Mouse (Mus musculus) lung, embryonic 14.5 days (tissue): ENCODE results near the gene Dao. TPM values are rescaled to one million over a fixed set of nuclear protein-coding genes. Genes with fewer than 3 reads are reported as not detected.

Experiments used
- ATAC-seq: fragments of 200-750 bp; cut with Nextera tagmentation; 2 replicates; pipeline ENCODE4 v1.8.0; 2017; ENCODE audit warnings: mild to moderate bottlenecking, moderate TSS enrichment, moderate library complexity; ENCODE audit not compliant: insufficient read depth
- DNase-seq: peaks from one replicate; pipeline ENCODE4 v3.0.0-alpha.2; 2015
- H3K27ac ChIP-seq: fragments of 300-500 bp; sonication (generic); 2 replicates; pipeline ENCODE4 v1.5.1; 2014; ENCODE audit warnings: low read depth, mild to moderate bottlenecking, moderate library complexity
- H3K27me3 ChIP-seq: fragments of 300-500 bp; sonication (generic); 2 replicates; pipeline ENCODE4 v1.6.1; 2014; ENCODE audit warnings: low read length, control low read depth; ENCODE audit not compliant: insufficient read depth
- H3K36me3 ChIP-seq: fragments of 300-500 bp; sonication (generic); 2 replicates; pipeline ENCODE4 v1.6.1; 2014; ENCODE audit warnings: control low read depth; ENCODE audit not compliant: insufficient read depth
- H3K4me1 ChIP-seq: fragments of 300-500 bp; sonication (generic); 2 replicates; pipeline ENCODE4 v1.6.1; 2014; ENCODE audit warnings: antibody characterized with exemption, control low read depth; ENCODE audit not compliant: insufficient read depth
- H3K4me2 ChIP-seq: fragments of 300-500 bp; sonication (generic); 2 replicates; pipeline ENCODE4 v1.6.1; 2014; ENCODE audit warnings: mild to moderate bottlenecking
- H3K4me3 ChIP-seq: fragments of 300-500 bp; sonication (generic); 2 replicates; pipeline ENCODE4 v1.5.1; 2014; ENCODE audit warnings: low read depth, low read length
- H3K9ac ChIP-seq: fragments of 300-500 bp; sonication (generic); 2 replicates; pipeline ENCODE4 v1.6.1; 2014
- H3K9me3 ChIP-seq: fragments of 300-500 bp; sonication (generic); 2 replicates; pipeline ENCODE4 v1.6.1; 2016; ENCODE audit warnings: low read depth, low read length, control low read depth
- CTCF ChIP-seq: IDR thresholded peaks from 2 replicates; pipeline ENCODE4 v1.5.1; 2016; ENCODE audit warnings: antibody characterized with exemption, low read depth
- whole genome bisulfite sequencing: fragments of 180-500 bp; shearing (Covaris S2); extraction: QIAGEN DNeasy Blood & Tissue Kit; methylation state at CpG from one replicate; pipeline ENCODE4 v1.1.7; 2014; 5-methylcytosine and 5-hydroxymethylcytosine counted together
- polyA plus RNA-seq: library from polyadenylated mRNA; unstranded; fragments of >200 nt; fragmentation: Nextera tagmentation; extraction: Ambion mirVana; gene quantifications from 2 replicates; pipeline ENCODE4 v1.2.1, GENCODE M21; 2014

Dao gene
- not detected in 2 replicates for polyA plus RNA-seq

DNA sequence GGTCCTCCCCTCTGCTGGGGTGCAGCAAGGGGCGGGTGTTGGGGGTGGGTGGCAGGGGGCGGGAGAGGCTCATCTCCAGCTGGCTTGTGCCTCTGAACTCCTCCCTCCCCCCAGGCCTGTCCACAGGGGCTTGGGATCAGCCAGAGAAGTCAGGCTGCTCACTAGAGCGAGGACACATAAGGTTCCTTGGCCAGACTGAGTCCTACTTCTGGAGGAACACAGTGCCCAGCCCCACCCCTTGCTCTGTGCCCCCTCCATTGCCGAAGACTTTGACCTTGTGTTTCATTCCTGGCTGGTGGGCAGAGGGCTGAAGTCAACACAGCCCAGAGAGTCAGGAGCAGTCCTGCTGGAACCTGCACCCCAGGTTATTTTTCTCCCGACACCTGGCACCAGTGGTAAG, at the start of gene Dao:
Dao (plus strand) TSS at position 162 of the 400 bp plus-strand sequence.
- Histone ChIP-seq H3K36me3 (no peaks in the 10 kb centered on the region), H3K4me1 (no peaks in the 10 kb centered on the region), H3K27ac (no peak within 1 kb of the TSS), H3K4me2 (no peak within 1 kb of the TSS), H3K27me3 (no peaks in the 10 kb centered on the region), H3K9ac (no peak within 1 kb of the TSS), H3K4me3 (no peak within 1 kb of the TSS), H3K9me3 (no peaks in the 10 kb centered on the region)
- 48% methylated on average over 5 of the region's 5 CpGs for WGBS
- no peak for TF ChIP-seq CTCF
- ATAC-seq: no peak
- DNase-seq: no peak

DNA sequence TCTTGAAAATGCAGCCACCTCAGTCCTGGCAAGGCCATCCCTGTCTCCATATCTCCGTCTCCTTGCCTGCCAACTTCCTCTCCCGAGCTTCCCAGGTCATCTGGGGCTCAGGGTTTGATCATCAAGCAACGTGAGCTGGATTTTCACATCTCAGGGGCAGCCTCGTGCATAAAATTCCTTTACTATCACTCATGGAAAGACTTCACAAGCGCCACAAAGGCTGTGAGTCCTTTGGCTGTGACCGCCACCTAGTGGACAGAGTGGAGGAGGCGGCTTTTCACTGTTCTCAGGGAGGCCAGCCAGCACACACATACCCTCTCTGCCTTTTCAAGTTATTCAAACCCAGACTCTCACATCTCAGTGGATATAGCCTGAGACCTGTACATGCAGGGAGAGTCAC, 49.1 kb upstream of the Dao start:
- H3K9me3 ChIP-seq: no peaks in the 10 kb centered on the region

DNA sequence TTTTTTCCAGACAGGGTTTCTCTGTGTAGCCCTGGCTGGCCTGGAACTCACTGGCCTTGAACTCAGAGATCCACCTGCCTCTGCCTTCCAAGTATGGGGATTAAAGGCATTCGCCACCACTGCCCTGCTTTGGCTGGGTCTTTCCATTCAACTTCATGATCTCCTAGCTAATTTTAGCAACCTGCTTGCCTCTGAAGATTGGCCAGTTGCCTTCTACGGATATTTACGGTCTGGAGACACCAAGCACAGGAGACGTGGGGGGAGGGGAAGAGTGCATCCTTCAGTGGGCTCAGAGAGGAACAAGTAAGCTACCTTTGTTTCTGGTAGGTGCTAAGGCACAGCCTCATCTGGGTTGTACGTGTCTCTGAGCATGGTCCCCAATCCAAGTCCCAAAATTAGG, 48.2 kb upstream of the Dao start:
- no peak overlapping the region for H3K4me2 ChIP-seq
- TF ChIP-seq CTCF: no peak
- H3K27me3 ChIP-seq: no peaks in the 10 kb centered on the region
- no peaks in the 10 kb centered on the region for H3K9me3 ChIP-seq
- 88% methylated on average over 5 of the region's 5 CpGs for WGBS
- H3K27ac ChIP-seq: no peak overlapping the region
- H3K4me3 ChIP-seq: no peak overlapping the region
- H3K36me3 ChIP-seq: peaks cover 66% of the 10 kb centered on the region
- H3K9ac ChIP-seq: no peak overlapping the region
- ATAC-seq (no peak), DNase-seq (no peak)
- 0 out of 2 replicates have a peak, but pooled peaks cover 4% of the 10 kb centered on the region for H3K4me1 ChIP-seq

More for the DNA sequence above, 49.1 kb upstream of the Dao start:
- DNase-seq (peak; percentile 96), ATAC-seq (peak; percentile 54; the same call in 1 of the 2 replicates)
- Histone ChIP-seq H3K27me3 (no peaks in the 10 kb centered on the region), H3K27ac (no peak overlapping the region), H3K9ac (no peak overlapping the region), H3K4me2 (no peak overlapping the region), H3K4me3 (no peak overlapping the region), H3K4me1 (no peaks in the 10 kb centered on the region), H3K36me3 (peaks cover 72% of the 10 kb centered on the region)
- TF ChIP-seq CTCF: peak; percentile 97
- 6% methylated on average over 7 of the region's 7 CpGs for WGBS

DNA sequence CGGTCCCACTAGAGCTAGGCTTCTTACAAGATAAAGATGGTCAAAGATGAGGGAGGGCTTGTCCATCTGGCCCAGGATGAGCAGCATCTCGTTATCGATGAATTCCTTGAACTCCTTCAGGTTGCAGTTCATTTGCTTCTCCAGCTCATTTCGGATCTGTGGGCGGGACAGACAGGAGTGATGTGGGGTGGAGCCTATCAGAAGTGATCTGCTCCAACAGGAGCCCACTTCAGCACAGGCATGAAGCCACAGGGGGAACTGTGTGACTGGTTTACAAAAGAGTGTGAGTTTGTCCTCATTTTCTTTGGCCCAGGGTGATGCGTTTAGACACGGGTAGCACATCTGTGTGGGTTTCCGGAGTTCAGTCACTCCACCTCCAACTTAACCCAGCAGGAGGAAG, 47.8 kb upstream of the Dao start:
- Histone ChIP-seq H3K9me3 (no peaks in the 10 kb centered on the region), H3K27me3 (no peaks in the 10 kb centered on the region), H3K4me3 (no peak overlapping the region), H3K27ac (no peak overlapping the region), H3K4me2 (no peak overlapping the region), H3K9ac (no peak overlapping the region), H3K4me1 (0 out of 2 replicates have a peak, but pooled peaks cover 4% of the 10 kb centered on the region), H3K36me3 (peaks cover 62% of the 10 kb centered on the region)
- no peak for DNase-seq
- no peak for TF ChIP-seq CTCF
- ATAC-seq: no peak
- 89% methylated on average over 8 of the region's 8 CpGs for WGBS

DNA sequence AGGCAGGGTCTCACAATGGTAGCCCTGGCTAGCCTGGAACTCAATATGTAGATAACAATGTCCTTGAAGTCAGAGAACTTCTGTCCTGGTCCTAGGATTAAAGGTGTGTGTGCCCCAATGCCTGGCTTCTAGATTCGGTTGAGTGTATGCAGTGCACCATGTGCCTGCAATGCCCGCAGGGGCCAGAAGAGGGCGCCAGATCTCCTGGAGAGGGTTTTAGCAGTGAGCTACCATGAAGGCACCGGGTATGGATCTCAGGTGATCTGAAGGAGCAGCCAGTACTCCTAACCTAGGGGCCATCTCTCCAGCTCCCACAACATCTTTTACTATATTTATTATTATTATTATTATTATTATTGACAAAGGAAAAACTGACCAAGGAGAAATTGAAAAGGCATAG, 47.0 kb upstream of the Dao start:
- no peaks in the 10 kb centered on the region for H3K9me3 ChIP-seq
- no peak overlapping the region for H3K4me2 ChIP-seq
- DNase-seq (peak; percentile 94), ATAC-seq (no peak; the same call in 1 of the 2 replicates)
- TF ChIP-seq CTCF: peak; percentile 94
- no peak overlapping the region for H3K27ac ChIP-seq
- peaks cover 62% of the 10 kb centered on the region for H3K36me3 ChIP-seq
- H3K4me3 ChIP-seq: no peak overlapping the region
- no peaks in the 10 kb centered on the region for H3K27me3 ChIP-seq
- H3K9ac ChIP-seq: no peak overlapping the region
- H3K4me1 ChIP-seq: 0 out of 2 replicates have a peak, but pooled peaks cover 4% of the 10 kb centered on the region
- WGBS: 11% methylated on average over 4 of the region's 4 CpGs

DNA sequence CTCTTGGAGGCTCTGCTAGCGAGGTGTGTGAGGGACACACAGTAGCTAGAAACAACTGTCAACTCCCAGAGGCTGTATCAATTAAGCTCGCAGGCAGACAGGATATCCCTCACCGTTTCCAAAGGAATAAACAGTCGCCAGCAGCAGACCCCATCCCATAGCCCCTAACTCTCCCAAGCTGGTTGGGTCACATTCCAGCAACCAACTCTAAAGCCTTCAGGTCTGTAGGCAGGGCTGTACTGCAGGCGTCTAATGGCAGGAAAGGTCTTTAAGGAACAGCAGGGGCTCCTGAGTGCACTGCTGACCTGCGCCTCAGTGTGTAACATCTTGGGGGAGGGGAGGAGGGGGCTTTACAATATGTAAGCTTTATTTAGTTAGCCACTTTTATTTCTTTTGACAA, 44.5 kb upstream of the Dao start:
- 18% methylated on average over 6 of the region's 6 CpGs for WGBS

DNA sequence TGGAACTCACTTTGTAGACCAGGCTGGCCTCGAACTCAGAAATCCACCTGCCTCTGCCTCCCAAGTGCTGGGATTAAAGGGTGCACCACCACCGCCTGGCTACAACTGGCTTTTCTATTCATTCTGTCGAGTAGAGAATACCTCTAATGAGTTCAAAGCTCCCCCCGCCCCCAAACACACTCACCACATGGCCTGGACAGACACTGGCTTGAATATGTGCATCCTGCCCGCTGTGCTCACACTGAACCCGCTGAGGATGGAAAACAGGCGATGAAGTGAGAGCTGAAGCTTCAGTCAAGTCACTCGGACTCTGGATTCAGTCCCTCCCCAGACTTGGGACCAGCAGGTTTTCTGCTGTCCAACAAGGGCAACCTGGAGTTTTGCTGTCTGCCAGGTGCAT, 43.1 kb upstream of the Dao start:
- peak overlapping the region; percentile 50; the same call in 1 of the 2 replicates for H3K27ac ChIP-seq
- no peaks in the 10 kb centered on the region for H3K9me3 ChIP-seq
- peaks cover 57% of the 10 kb centered on the region for H3K36me3 ChIP-seq
- ATAC-seq (no peak), DNase-seq (no peak)
- H3K9ac ChIP-seq: no peak overlapping the region
- 67% methylated on average over 8 of the region's 8 CpGs for WGBS
- no peak for TF ChIP-seq CTCF
- H3K4me2 ChIP-seq: no peak overlapping the region
- H3K27me3 ChIP-seq: no peaks in the 10 kb centered on the region
- H3K4me1 ChIP-seq: 0 out of 2 replicates have a peak, but pooled peaks cover 4% of the 10 kb centered on the region
- H3K4me3 ChIP-seq: no peak overlapping the region

More for the DNA sequence above, 44.5 kb upstream of the Dao start:
- H3K27me3 ChIP-seq: no peaks in the 10 kb centered on the region
- H3K4me1 ChIP-seq: 0 out of 2 replicates have a peak, but pooled peaks cover 4% of the 10 kb centered on the region
- H3K36me3 ChIP-seq: peaks cover 49% of the 10 kb centered on the region
- DNase-seq (peak; percentile 34), ATAC-seq (no peak)
- peak overlapping the region; percentile 25 for H3K4me2 ChIP-seq
- no peak overlapping the region for H3K4me3 ChIP-seq
- no peak for TF ChIP-seq CTCF
- no peak overlapping the region for H3K9ac ChIP-seq
- H3K27ac ChIP-seq: peak overlapping the region; percentile 58; the same call in 1 of the 2 replicates
- no peaks in the 10 kb centered on the region for H3K9me3 ChIP-seq

DNA sequence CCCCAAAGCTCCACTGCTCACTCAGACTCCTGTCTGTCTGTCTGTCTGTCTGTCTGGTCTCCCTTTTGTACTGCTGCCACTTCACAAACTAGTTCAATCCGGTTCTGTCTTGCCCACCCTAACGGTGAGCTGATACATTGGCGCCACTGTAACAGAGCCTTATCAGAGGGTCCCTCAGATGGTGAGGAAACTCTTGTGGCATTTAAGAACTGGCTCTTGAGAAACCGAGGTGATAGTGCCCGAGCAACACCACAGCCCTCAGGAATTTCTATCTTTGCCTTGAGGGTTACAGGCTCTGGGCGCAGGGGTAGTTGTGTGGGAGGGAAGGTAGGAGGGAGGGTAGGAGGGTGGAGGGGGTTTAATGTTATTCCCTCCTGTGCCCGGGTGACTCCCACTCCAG, 41.7 kb upstream of the Dao start:
- Histone ChIP-seq H3K27me3 (no peaks in the 10 kb centered on the region), H3K9ac (peak overlapping the region; percentile 16; the same call in 1 of the 2 replicates), H3K9me3 (no peaks in the 10 kb centered on the region), H3K36me3 (peaks cover 64% of the 10 kb centered on the region), H3K4me1 (0 out of 2 replicates have a peak, but pooled peaks cover 4% of the 10 kb centered on the region), H3K27ac (peak overlapping the region; percentile 85), H3K4me3 (no peak overlapping the region), H3K4me2 (peak overlapping the region; percentile 23; the same call in 1 of the 2 replicates)
- TF ChIP-seq CTCF: 0 out of 2 replicates have a peak, but pooled peaks have one; percentile 6
- ATAC-seq (peak; percentile 33), DNase-seq (peak; percentile 57)
- 57% methylated on average over 7 of the region's 7 CpGs for WGBS
